Mouse (Mus musculus) retina, adult 2 months (tissue): ENCODE data around the gene Inpp5b.
A peak's percentile ranks its signal among the peaks of the same experiment; 100 is the strongest.
"Not testable (repeated sequence)": the region's sequence is repeated elsewhere in the genome, so short reads cannot be mapped to it uniquely, and the experiment has no call there.

ENCODE experiments used
- DNase-seq: peaks from one replicate; pipeline ENCODE4 v3.0.0-alpha.2; 2012; ENCODE audit warnings: low read depth, low spot score

Inpp5b gene

GRCm38 (mm10) chr4:124709961-124710446 lies 31.6 kb upstream of the Inpp5b start:
- DNase-seq: no peak

GRCm38 (mm10) chr4:124710776-124711291 lies 30.8 kb upstream of the Inpp5b start:
- DNase-seq: no peak

- DNase-seq: no peak
These were observed 29.0 kb upstream of the Inpp5b start for GRCm38 (mm10) chr4:124712618-124713017.

GRCm38 (mm10) chr4:124713850-124714249 lies 27.8 kb upstream of the Inpp5b start:
- DNase-seq: not testable (repeated sequence)

- DNase-seq: peak; percentile 95
These were observed 26.8 kb upstream of the Inpp5b start, which contains the start of gene Sf3a3 for GRCm38 (mm10) chr4:124714545-124715481. TSS of gene Sf3a3 (plus strand) at chr4:124714776.

- no peak for DNase-seq
These were observed 22.5 kb upstream of the Inpp5b start for GRCm38 (mm10) chr4:124719101-124719500.

- DNase-seq: no peak
These were observed 15.5 kb upstream of the Inpp5b start for GRCm38 (mm10) chr4:124726121-124726520.

GRCm38 (mm10) chr4:124736952-124737351 lies 4.7 kb upstream of the Inpp5b start:
- DNase-seq: no peak

- DNase-seq: no peak
These were observed 4.2 kb upstream of the Inpp5b start for GRCm38 (mm10) chr4:124737486-124737885.

- DNase-seq: no peak
These were observed 3.6 kb upstream of the Inpp5b start for GRCm38 (mm10) chr4:124738013-124738412.

GRCm38 (mm10) chr4:124738783-124739182 lies 2.9 kb upstream of the Inpp5b start:
- no peak for DNase-seq

GRCm38 (mm10) chr4:124742839-124743238 lies 1.2 kb downstream of the Inpp5b start:
- DNase-seq: no peak

GRCm38 (mm10) chr4:124746577-124746976 lies 4.9 kb downstream of the Inpp5b start:
- DNase-seq: no peak

GRCm38 (mm10) chr4:124747851-124748250 lies 6.2 kb downstream of the Inpp5b start:
- no peak for DNase-seq

- peak; percentile 90 for DNase-seq
These were observed 9.9 kb downstream of the Inpp5b start for GRCm38 (mm10) chr4:124751300-124752250.

- DNase-seq: no peak
These were observed 10.9 kb downstream of the Inpp5b start for GRCm38 (mm10) chr4:124752281-124753199.

GRCm38 (mm10) chr4:124755526-124755925 lies 13.9 kb downstream of the Inpp5b start:
- DNase-seq: no peak

GRCm38 (mm10) chr4:124759305-124759811 lies 17.7 kb downstream of the Inpp5b start:
- no peak for DNase-seq

- no peak for DNase-seq
These were observed 19.6 kb downstream of the Inpp5b start for GRCm38 (mm10) chr4:124761201-124761600.

- no peak for DNase-seq
These were observed 21.3 kb downstream of the Inpp5b start for GRCm38 (mm10) chr4:124762858-124763452.
